Mouse (Mus musculus) limb, embryonic 14.5 days (tissue): Measurements from ENCODE around the gene Grin2c. TPM values are rescaled to one million over a fixed set of nuclear protein-coding genes. Genes with fewer than 3 reads are reported as not detected.

Experiments
- ATAC-seq: fragments of 200-750 bp; cut with Nextera tagmentation; 2 replicates; pipeline ENCODE4 v1.8.0; 2017; ENCODE audit warnings: low read depth, moderate number of reproducible peaks, moderate TSS enrichment; ENCODE audit not compliant: low FRiP score
- DNase-seq: peaks from one replicate; pipeline ENCODE4 v3.0.0-alpha.2; 2015; ENCODE audit warnings: low spot score
- H3K27ac ChIP-seq: fragments of 300-500 bp; sonication (generic); replicated peaks from 2 replicates; pipeline ENCODE4 v1.5.1; 2014; ENCODE audit warnings: low read depth, mild to moderate bottlenecking, low read length, moderate library complexity, mixed read lengths
- H3K27me3 ChIP-seq: fragments of 300-500 bp; sonication (generic); 2 replicates; pipeline ENCODE4 v1.6.1; 2014; ENCODE audit warnings: low read length, mixed read lengths; ENCODE audit not compliant: control insufficient read depth, insufficient read depth
- H3K36me3 ChIP-seq: fragments of 300-500 bp; sonication (generic); 2 replicates; pipeline ENCODE4 v1.6.1; 2014; ENCODE audit warnings: mild to moderate bottlenecking, low read length, moderate library complexity, mixed read lengths; ENCODE audit not compliant: control insufficient read depth, insufficient read depth
- H3K4me1 ChIP-seq: fragments of 300-500 bp; sonication (generic); 2 replicates; pipeline ENCODE4 v1.6.1; 2014; ENCODE audit warnings: antibody characterized with exemption, low read length, mixed read lengths; ENCODE audit not compliant: control insufficient read depth, insufficient read depth
- H3K4me2 ChIP-seq: fragments of 300-500 bp; sonication (generic); replicated peaks from 2 replicates; pipeline ENCODE4 v1.6.1; 2014; ENCODE audit warnings: low read depth, mild to moderate bottlenecking, low read length, moderate library complexity; ENCODE audit not compliant: severe bottlenecking
- H3K4me3 ChIP-seq: fragments of 300-500 bp; sonication (generic); replicated peaks from 2 replicates; pipeline ENCODE4 v1.5.1; 2014; ENCODE audit warnings: low read length
- H3K9ac ChIP-seq: fragments of 300-500 bp; sonication (generic); 2 replicates; pipeline ENCODE4 v1.6.1; 2014; ENCODE audit warnings: mild to moderate bottlenecking, low read depth, low read length, moderate library complexity; ENCODE audit not compliant: severe bottlenecking
- H3K9me3 ChIP-seq: fragments of 300-500 bp; sonication (generic); 2 replicates; pipeline ENCODE4 v1.6.1; 2016; ENCODE audit warnings: low read length; ENCODE audit not compliant: control insufficient read depth
- POLR2A ChIP-seq: fragments of 200-500 bp; IDR thresholded peaks from 2 replicates; pipeline ENCODE4 v1.8.0; 2012; ENCODE audit warnings: inconsistent platforms, mild to moderate bottlenecking, moderate library complexity, borderline replicate concordance; ENCODE audit not compliant: insufficient read depth, insufficient read length; ENCODE audit errors: extremely low read depth
- WGBS: fragments of 180-500 bp; shearing (Covaris S2); extraction: QIAGEN DNeasy Blood & Tissue Kit; methylation state at CpG from one replicate; pipeline ENCODE4 v1.1.7; 2014; 5-methylcytosine and 5-hydroxymethylcytosine counted together
- polyA plus RNA-seq, 2 experiments: library from polyadenylated mRNA; depleted of rRNA in 1 of 2; stranded (reverse) in 1 of 2; unstranded in 1 of 2; fragments of >200 nt; fragmentation: Nextera tagmentation in 1 of 2; extraction: Ambion mirVana in 1 of 2; gene quantifications; 2 replicates each; pipeline versions ENCODE4 v1.2.1 to v1.2.3; 2012 to 2014

Gene Grin2c
- polyA plus RNA-seq, 2 experiments: 0.21 TPM; not detected in 1

- H3K36me3 ChIP-seq: no peaks in the 10 kb centered on the region
- no peak overlapping the region for H3K4me2 ChIP-seq
- DNase-seq: no peak
- no peak overlapping the region for H3K4me3 ChIP-seq
- H3K9me3 ChIP-seq: no peaks in the 10 kb centered on the region
- H3K27ac ChIP-seq: no peak overlapping the region
- 87% methylated on average over 11 of the region's 11 CpGs for WGBS
- peaks cover 27% of the 10 kb centered on the region for H3K27me3 ChIP-seq
- H3K4me1 ChIP-seq: no peaks in the 10 kb centered on the region
- no peak overlapping the region for H3K9ac ChIP-seq
- no peak for TF ChIP-seq POLR2A
- no peak for ATAC-seq
Measured at GRCm38 (mm10) chr11:115295939-115296338, 28.9 kb upstream of the Grin2c start.

- no peak for DNase-seq
Measured at GRCm38 (mm10) chr11:115292631-115293375, 25.8 kb upstream of the Grin2c start.

GRCm38 (mm10) chr11:115291503-115291902 lies 24.5 kb upstream of the Grin2c start:
- TF ChIP-seq POLR2A: no peak
- H3K9ac ChIP-seq: no peak overlapping the region
- 80% methylated on average over 10 of the region's 10 CpGs for WGBS
- peaks cover 3% of the 10 kb centered on the region; the same call in 1 of the 2 replicates for H3K27me3 ChIP-seq
- DNase-seq (no peak), ATAC-seq (no peak)
- H3K27ac ChIP-seq: no peak overlapping the region
- H3K4me2 ChIP-seq: no peak overlapping the region
- no peak overlapping the region for H3K4me3 ChIP-seq
- H3K36me3 ChIP-seq: no peaks in the 10 kb centered on the region
- no peaks in the 10 kb centered on the region for H3K4me1 ChIP-seq
- no peaks in the 10 kb centered on the region for H3K9me3 ChIP-seq

More at GRCm38 (mm10) chr11:115292631-115293375, 25.8 kb upstream of the Grin2c start:
- H3K27me3 ChIP-seq: peaks cover 16% of the 10 kb centered on the region
- no peak overlapping the region for H3K9ac ChIP-seq
- no peaks in the 10 kb centered on the region for H3K9me3 ChIP-seq
- TF ChIP-seq POLR2A: no peak
- ATAC-seq: no peak
- 60% methylated on average over 14 of the region's 14 CpGs for WGBS
- H3K36me3 ChIP-seq: no peaks in the 10 kb centered on the region
- no peaks in the 10 kb centered on the region for H3K4me1 ChIP-seq
- H3K4me2 ChIP-seq: no peak overlapping the region
- no peak overlapping the region for H3K27ac ChIP-seq
- H3K4me3 ChIP-seq: no peak overlapping the region

GRCm38 (mm10) chr11:115290919-115291318 lies 23.9 kb upstream of the Grin2c start:
- Histone ChIP-seq H3K4me2 (no peak overlapping the region), H3K36me3 (no peaks in the 10 kb centered on the region), H3K27ac (no peak overlapping the region), H3K27me3 (no peaks in the 10 kb centered on the region), H3K9me3 (no peaks in the 10 kb centered on the region), H3K4me1 (no peaks in the 10 kb centered on the region), H3K4me3 (no peak overlapping the region), H3K9ac (no peak overlapping the region)
- DNase-seq: no peak
- WGBS: 76% methylated on average over 6 of the region's 6 CpGs
- TF ChIP-seq POLR2A: no peak
- no peak for ATAC-seq

- 89% methylated on average over 1 of the region's 1 CpGs for WGBS
- DNase-seq (no peak), ATAC-seq (no peak)
- Histone ChIP-seq H3K4me3 (no peak overlapping the region), H3K4me1 (no peaks in the 10 kb centered on the region), H3K9ac (no peak overlapping the region), H3K9me3 (no peaks in the 10 kb centered on the region), H3K27me3 (no peaks in the 10 kb centered on the region), H3K36me3 (no peaks in the 10 kb centered on the region), H3K4me2 (no peak overlapping the region), H3K27ac (no peak overlapping the region)
- no peak for TF ChIP-seq POLR2A
Measured at GRCm38 (mm10) chr11:115290314-115290713, 23.3 kb upstream of the Grin2c start.

- H3K4me1 ChIP-seq: no peaks in the 10 kb centered on the region
- no peak for TF ChIP-seq POLR2A
- WGBS: 70% methylated on average over 8 of the region's 8 CpGs
- H3K36me3 ChIP-seq: no peaks in the 10 kb centered on the region
- DNase-seq (no peak), ATAC-seq (no peak)
- H3K27me3 ChIP-seq: no peaks in the 10 kb centered on the region
- H3K27ac ChIP-seq: no peak overlapping the region
- no peak overlapping the region for H3K9ac ChIP-seq
- H3K9me3 ChIP-seq: no peaks in the 10 kb centered on the region
- no peak overlapping the region for H3K4me3 ChIP-seq
- H3K4me2 ChIP-seq: no peak overlapping the region
Measured at GRCm38 (mm10) chr11:115289885-115290284, 22.8 kb upstream of the Grin2c start.
